Mouse (Mus musculus): Measurements from ENCODE around the gene Tlx2.

The Tlx2 gene

GRCm38 (mm10) chr6:83070247-83070310 is at the start of gene Tlx2:
TSS of gene Tlx2 (minus strand) at chr6:83070293.
- no peak for DNase-seq (ENCODE audit: low spot score in 2 of 2)

GRCm38 (mm10) chr6:83119734-83120051 is 49.6 kb upstream of the Tlx2 start:
- DNase-seq (ENCODE audit: low spot score in 2 of 2): no peak

DNA sequence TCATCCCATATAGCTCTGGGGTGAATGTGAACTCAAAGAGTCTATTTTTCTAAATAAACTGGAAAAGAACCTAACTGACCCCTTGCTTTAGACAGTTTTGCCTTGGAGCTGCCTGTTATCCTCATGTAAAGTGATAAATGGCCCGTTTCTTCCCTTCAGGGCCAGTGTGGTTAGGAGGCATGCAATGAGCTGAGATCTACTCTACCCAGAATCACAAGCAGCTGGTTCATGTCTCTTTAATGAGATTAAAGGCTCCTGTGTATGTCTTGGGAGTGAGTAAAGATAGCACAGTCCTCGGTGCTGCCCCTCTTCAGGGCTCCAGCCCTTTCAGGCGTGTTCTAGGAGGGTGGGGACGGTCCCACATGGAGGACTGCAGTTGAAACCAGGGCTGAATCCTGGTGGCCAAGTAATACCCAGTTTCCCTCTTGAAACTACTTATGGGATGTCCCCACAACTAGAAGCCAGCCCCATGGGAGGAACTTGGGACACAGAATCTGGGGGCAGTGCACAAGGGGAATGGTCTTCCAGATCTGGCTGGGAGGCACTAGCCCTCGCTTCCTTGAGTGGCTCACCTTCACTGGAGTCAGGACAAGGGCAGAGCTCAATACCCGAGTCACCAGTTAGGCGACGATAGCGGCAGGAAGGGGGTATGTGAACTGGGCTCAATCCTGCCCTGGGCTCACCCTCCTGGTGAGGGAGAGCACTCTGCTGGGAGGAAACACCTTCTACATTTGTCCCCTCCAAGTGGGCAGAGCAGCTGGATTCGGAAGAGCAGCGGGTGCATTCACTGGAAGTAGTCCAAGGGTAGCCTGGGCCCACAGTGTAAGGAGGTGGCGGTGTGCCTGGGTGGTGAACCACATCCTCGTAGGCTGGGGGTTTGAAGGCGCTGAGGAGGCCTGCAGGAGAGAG is 49.0 kb upstream of the Tlx2 start:
- DNase-seq (ENCODE audit: low spot score in 2 of 2): no peak

DNA sequence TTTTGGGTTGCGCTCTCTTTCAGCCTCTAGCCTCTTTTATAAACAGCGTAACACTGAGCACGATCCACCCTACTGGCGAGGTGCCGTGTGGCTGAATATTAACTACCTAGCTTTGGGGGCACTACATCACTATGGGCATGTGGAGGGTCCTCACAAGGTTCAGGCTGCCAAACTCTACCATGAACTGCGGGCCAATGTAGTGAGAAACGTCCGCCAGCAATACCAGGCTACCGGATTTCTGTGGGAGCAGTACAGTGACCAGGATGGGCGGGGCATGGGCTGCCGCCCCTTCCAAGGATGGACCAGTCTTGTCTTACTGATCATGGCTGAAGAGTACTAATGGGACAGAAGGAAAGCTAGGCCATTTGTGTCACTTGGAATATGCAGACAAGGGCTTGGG is 48.3 kb upstream of the Tlx2 start:
- DNase-seq (ENCODE audit: low spot score in 2 of 2): no peak

DNA sequence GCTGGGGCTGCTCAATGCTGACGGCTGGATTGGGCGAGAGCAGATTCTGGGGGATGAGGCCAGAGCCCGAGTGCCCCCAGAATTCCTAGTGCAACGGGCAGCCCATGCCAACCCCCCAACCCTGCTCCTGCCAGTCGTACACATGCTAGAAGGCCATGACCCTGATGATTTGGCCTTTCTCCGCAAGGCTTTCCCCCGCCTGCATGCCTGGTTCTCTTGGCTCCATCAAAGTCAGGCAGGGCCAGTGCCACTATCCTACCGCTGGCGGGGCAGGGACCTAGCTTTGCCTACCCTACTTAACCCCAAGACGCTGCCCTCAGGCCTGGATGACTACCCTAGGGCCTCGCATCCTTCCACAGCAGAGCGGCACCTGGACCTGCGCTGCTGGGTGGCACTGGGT is 47.5 kb upstream of the Tlx2 start:
- no peak for DNase-seq (ENCODE audit: low spot score in 2 of 2)

DNA sequence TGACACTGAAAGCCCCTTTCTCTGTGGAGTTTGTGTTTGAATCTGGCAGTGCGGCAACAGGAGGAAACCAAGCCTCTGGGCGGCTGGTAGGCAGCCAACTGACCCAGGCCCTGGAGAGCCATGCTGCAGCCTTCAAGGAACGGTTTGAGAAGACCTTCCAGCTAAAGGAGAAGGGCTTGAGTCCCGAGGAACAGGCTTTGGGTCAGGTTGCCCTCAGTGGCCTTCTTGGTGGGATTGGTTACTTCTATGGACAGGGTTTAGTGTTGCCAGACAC is 47.0 kb upstream of the Tlx2 start:
- DNase-seq (ENCODE audit: low spot score in 2 of 2): no peak

GRCm38 (mm10) chr6:83116373-83117164 is 46.5 kb upstream of the Tlx2 start:
- no peak for DNase-seq (ENCODE audit: low spot score in 2 of 2)

DNA sequence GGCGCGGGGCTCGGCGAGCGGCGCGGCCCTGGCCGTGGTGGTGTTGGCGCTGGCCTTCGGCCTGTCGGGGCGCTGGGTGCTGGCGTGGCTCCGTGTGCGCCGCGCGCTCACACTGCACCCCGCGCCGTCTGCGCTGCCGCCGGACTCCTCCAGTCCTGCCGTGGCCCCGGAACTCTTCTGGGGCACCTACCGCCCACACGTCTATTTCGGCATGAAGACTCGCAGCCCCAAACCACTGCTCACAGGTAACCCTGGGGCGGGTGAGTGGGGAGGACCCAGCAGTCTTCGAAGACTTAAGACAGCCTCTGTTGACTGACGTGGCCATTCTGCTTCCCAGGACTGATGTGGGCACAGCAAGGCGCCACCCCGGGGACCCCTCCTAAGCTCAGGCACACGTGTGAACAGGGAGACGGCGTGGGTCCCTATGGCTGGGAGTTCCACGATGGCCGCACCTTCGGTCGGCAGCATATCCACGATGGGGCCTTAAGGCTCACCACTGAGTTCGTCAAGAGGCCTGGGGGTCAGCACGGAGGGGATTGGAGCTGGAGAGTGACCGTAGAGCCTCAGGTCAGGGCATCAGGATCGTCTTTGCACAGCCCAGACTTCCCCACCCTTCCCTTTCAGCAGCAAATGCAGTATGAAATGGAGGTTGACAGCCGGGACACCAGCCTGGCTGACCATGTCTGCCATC is 45.7 kb upstream of the Tlx2 start:
- DNase-seq (ENCODE audit: low spot score in 2 of 2): no peak

- DNase-seq (ENCODE audit: low spot score in 2 of 2): peak; percentile 91 to 93
These were observed 45.0 kb upstream of the Tlx2 start, which contains the start of gene Mogs for GRCm38 (mm10) chr6:83115011-83115671. TSS of gene Mogs (plus strand) at chr6:83115496.

DNA sequence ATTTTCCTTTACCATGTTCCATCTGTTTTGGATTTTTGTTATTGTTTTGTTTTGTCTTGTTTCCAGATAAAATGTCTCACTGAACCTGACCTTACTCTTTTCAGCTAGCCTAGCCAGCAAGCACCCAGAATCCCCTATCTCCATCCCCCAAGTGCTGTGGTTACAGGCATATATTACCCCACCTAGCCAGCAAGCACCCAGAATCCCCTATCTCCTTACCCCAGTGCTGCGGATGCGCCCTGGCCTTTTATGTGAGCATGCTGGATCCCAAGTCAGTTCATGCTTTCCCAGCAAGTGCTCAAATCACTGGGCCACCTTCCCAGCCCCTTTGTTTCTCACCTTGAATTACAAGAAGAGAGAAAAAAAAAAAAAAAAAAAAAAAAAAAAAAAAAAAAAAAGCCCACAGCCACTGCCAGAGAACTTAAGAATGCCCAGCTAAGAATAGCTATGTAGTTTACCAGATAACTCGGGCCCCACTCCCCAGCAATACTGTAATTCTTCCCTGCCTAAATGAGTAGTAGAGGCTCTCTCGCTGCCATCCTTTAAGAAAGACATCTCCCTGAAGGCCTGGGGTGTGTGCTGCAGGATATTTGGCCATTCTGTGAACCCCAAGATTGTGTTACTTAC is 41.5 kb upstream of the Tlx2 start:
- DNase-seq (ENCODE audit: low spot score in 2 of 2): no peak

DNA sequence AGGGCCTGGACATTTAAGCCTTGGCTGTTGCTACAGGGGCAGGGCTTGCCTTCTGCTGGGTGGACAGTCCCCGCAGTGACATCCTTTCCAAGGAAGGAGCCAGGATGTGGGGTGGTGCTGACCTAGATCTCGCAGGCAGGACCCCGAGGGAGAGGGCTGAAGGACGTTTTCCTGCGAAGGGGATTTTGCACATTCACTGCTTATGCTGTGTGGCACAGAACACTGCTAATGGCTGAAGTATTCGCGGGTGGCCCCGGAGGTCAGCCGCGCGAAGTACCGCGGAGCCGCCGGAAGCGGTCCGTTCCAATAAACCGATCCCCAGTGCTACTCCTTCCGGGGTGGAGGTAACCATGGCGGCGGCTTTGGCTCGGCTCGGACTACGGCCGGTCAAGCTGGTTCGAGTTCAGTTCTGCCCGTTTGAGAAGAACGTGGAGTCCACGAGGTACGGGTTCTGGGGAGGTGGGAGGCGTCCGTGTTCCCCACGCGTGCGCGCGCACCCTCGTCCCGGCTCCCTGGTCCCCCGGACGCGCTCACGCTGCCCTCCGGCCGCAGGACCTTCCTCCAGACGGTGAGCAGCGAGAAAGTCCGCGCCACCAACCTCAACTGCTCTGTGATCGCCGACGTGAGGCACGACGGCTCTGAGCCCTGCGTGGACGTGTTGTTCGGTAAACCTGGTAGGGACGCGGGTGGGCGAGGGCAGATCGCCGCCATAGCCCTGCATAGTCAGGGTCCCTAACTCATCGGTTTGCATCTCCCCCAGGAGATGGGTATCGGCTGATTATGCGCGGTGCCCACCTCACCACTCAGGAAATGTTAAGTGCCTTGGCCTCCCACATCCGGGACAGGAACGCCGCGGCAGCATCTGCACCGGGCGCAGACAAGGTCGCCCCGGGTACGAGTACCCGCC is 38.9 kb upstream of the Tlx2 start, which contains the start of gene Mrpl53:
TSS of gene Mrpl53 (plus strand) at position 279 of the 907 bp plus-strand sequence.
- DNase-seq (ENCODE audit: low spot score in 2 of 2): peak; percentile 67 to 79

DNA sequence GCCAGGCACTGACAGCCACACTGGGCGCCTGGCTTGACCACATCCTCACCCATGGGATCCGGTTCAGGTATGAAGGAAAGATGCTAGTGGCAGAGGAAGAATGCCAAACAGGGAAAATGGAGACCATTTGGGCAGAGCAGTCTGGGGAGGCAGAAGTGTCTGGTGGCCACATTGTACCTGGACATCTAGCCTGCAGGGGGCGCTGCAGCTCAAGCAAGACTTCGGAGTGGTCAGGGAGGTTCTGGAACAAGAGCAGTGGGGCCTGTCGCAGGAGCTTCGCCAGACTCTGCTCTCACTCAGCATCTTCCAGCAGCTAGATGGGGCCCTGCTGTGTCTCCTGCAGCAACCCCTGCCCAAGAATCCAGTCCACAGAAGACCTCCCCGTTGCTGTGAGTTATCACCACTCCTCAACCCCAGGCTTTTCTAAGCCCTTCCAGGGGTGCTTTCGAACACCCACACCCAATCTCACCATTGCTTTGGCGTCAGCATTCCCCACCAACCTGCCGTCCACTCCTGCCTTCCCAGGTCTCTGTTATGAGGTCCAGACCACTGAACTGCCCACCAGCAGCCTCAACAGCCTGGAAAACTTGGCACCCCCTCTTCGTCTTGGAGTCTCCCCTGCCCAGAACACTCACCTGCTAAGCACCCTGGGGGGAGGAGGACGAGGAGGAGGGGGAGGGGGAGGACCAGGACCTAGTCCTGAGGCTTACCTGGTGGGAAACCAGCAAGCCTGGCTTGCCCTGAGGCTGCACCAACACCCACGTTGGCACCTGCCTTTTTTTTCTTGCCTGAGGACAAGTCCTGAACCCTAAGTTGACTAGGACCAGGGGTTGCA is 37.7 kb upstream of the Tlx2 start:
- DNase-seq (ENCODE audit: low spot score in 2 of 2): peak; percentile 76 to 85

- DNase-seq (ENCODE audit: low spot score in 2 of 2): no peak
These were observed 34.1 kb upstream of the Tlx2 start for GRCm38 (mm10) chr6:83104158-83104557.

DNA sequence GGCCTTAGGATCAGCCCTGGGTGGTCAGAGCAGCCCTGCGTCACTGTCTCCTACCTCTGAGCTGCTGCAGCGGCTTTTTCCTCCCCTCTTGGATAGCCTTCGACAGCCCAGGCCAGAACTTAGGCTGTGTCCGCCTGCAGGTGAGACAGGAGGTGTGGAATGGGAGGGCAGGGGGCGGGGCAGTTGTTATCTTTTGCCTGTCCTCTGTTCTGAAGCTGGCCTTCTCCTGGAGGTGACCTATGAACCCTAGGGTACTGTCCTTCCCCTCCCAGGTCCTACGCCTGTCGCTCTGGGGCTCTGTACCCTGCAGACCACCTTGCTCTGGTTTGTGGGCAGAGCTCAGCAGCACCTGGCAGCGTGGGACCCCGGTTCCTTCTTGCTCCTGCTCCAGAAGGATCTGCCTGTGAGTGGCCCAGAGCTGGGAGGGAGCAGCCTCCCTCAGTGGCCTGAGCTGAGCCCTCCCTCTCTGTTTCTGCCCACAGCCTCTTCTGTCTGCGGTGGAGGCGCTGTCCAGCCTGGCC is 33.1 kb upstream of the Tlx2 start:
- no peak for DNase-seq (ENCODE audit: low spot score in 2 of 2)

DNA sequence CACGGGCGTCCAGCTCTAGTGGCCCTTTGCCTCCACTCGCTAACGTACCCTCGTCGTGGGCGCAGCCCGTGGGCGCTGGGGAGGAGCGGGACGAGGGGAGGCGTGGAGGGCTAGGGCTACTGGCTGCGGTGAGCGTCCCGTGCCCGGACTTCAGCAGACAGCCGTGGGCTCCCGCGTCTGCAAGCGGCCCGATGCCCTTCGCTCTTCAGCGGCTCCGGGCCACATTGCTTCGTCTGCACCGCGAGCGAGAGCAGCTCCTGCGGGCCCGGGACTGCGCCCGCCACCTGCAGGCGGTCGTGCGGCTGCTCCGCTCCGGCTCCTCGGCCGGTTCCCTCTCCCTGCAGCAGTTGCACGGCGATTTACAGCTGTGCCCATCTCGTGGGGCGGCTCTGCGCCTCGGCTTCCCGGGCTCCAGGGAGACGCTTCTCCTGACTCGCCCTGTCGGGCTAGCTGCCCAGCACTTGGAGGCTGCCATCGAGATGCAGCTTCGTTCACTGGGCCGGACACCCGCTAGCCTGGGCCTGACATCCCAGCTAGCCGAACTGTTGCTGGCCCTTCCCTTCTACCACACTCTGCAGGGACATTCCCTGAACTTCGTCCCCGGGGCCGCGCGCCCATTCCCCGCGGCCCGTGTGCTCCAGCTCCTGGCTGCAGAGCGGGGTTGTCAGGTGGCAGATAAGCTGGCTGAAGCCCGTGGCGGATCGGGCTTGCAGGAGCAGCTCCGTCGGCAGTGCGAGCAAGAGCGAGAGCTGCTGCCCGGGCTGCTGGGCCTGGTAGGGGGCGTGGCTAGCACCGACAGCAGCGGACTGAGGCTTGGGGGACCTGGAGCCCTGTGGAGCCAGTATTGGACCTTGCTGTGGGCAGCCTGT is 31.8 kb upstream of the Tlx2 start:
- DNase-seq (ENCODE audit: low spot score in 2 of 2): peak; percentile 52 to 67

GRCm38 (mm10) chr6:83101316-83101687 is 31.2 kb upstream of the Tlx2 start, which contains the start of the genes Ccdc142 and Gm42688:
TSS of gene Ccdc142 (plus strand) at chr6:83101601.
TSS of gene Gm42688 (plus strand) at chr6:83101617.
- peak; percentile 81 to 84 for DNase-seq (ENCODE audit: low spot score in 2 of 2)

- DNase-seq (ENCODE audit: low spot score in 2 of 2): no peak
These were observed 28.3 kb upstream of the Tlx2 start for GRCm38 (mm10) chr6:83098411-83098810.

GRCm38 (mm10) chr6:83095968-83096367 is 25.9 kb upstream of the Tlx2 start:
- DNase-seq (ENCODE audit: low spot score in 2 of 2): no peak
